Mouse (Mus musculus): ENCODE results near the gene Emp3.

- TF ChIP-seq CTCF (IDR thresholded peaks at IDR 0.05; ENCODE audit: borderline replicate concordance, insufficient read depth, low read length) (no peak), POLR2A (IDR thresholded peaks at IDR 0.05; ENCODE audit: low read depth, low read length) (peak; percentile 57; the same call in 1 of the 2 replicates)
These were observed 23.9 kb downstream of the Emp3 start for GRCm38 (mm10) chr7:45897258-45897757.

Measured in embryonic fibroblast, embryonic 13.5 days (primary cell).